27 mouse cellular contexts compared by ENCODE assay signal in genomic region chr19:42487261-42487660, GRCm38 (mm10). TPM values are rescaled to one million over a fixed set of nuclear protein-coding genes. Genes with fewer than 3 reads are reported as not detected.
"Had no signal": no experiment of that assay in that cellular context is flagged by ENCODE, and none has a peak within 500 bp of the region (broad histone marks: within the 10 kb centered on the region; RNA-seq: fewer than 3 reads in every experiment).

No protein-coding gene starts in this region.

- H3K4me2 ChIP-seq: heart, embryonic 11.5 days; heart, embryonic 13.5 days; heart, embryonic 15.5 days; hindbrain, embryonic 13.5 days; hindbrain, embryonic 15.5 days; kidney, embryonic 15.5 days; limb, embryonic 13.5 days; limb, embryonic 15.5 days; liver, embryonic 13.5 days; liver, embryonic 15.5 days had no signal

- H3K4me3 ChIP-seq: heart, adult 2 months; heart, embryonic 13.5 days; heart, embryonic 15.5 days; hindbrain, embryonic 13.5 days; hindbrain, embryonic 15.5 days; kidney, embryonic 15.5 days; limb, embryonic 13.5 days; limb, embryonic 15.5 days; liver, embryonic 13.5 days; liver, embryonic 15.5 days had no signal

- H3K4me1 ChIP-seq: hindbrain, embryonic 13.5 days; kidney, embryonic 15.5 days; limb, embryonic 13.5 days; limb, embryonic 15.5 days; liver, embryonic 13.5 days; liver, embryonic 15.5 days had no signal

- H3K9me3 ChIP-seq: heart, embryonic 13.5 days; heart, embryonic 15.5 days; hindbrain, embryonic 13.5 days; hindbrain, embryonic 15.5 days; kidney, embryonic 15.5 days; limb, embryonic 13.5 days; limb, embryonic 15.5 days; liver, embryonic 13.5 days; liver, embryonic 15.5 days had no signal

- H3K27me3 ChIP-seq: hindbrain, embryonic 13.5 days; hindbrain, embryonic 15.5 days; limb, embryonic 15.5 days; liver, embryonic 15.5 days had no signal

- H3K36me3 ChIP-seq: heart, embryonic 13.5 days; heart, embryonic 15.5 days; hindbrain, embryonic 13.5 days; hindbrain, embryonic 15.5 days; kidney, embryonic 15.5 days; limb, embryonic 13.5 days; limb, embryonic 15.5 days; liver, embryonic 13.5 days; liver, embryonic 15.5 days had no signal

- ATAC-seq: hindbrain, postnatal 0 days; intestine, embryonic 16.5 days had no signal

- H3K9ac ChIP-seq: heart, embryonic 13.5 days; heart, embryonic 15.5 days; hindbrain, embryonic 13.5 days; hindbrain, embryonic 15.5 days; kidney, embryonic 15.5 days; limb, embryonic 13.5 days; limb, embryonic 15.5 days; liver, embryonic 13.5 days; liver, embryonic 15.5 days had no signal

- DNase-seq: gastrocnemius, postnatal 14 days; gastrocnemius, postnatal 36 days; heart, adult 11 months; heart, adult 2 months; heart, postnatal 14 days; heart, postnatal 36 days; kidney, adult 11 months; kidney, adult 2 months; kidney, adult 9 months; kidney, postnatal 14 days; kidney, postnatal 36 days; layer of hippocampus, adult 9-11 months; layer of hippocampus, postnatal 36 days; left cerebral cortex, postnatal 4 days; liver, embryonic 13.5 days had no signal

- H3K27ac ChIP-seq: heart, adult 2 months; heart, embryonic 13.5 days; heart, embryonic 15.5 days; hindbrain, embryonic 13.5 days; hindbrain, embryonic 15.5 days; hindbrain, postnatal 0 days; kidney, embryonic 15.5 days; kidney, postnatal 0 days; limb, embryonic 13.5 days; limb, embryonic 15.5 days; liver, embryonic 13.5 days; liver, embryonic 15.5 days had no signal

RNA-seq across cellular contexts. Expression of gene Crtac1, which starts 55.7 kb away (rescaled TPM):
- total RNA-seq: heart, adult 2 months; heart, postnatal 36 days had no signal
- polyA plus RNA-seq: heart, adult 2 months had no signal
